Mouse (Mus musculus) intestine, embryonic 15.5 days (tissue): ENCODE data around the gene Isca2. TPM values are rescaled to one million over a fixed set of nuclear protein-coding genes. Genes with fewer than 3 reads are reported as not detected.

Experiments
- ATAC-seq: fragments of 200-750 bp; cut with Nextera tagmentation; 2 replicates; pipeline ENCODE4 v1.8.0; 2017; ENCODE audit warnings: moderate TSS enrichment, moderate library complexity
- H3K27ac ChIP-seq: fragments of 300-500 bp; sonication (generic); 2 replicates; pipeline ENCODE4 v1.5.1; 2015; ENCODE audit warnings: mild to moderate bottlenecking, inconsistent platforms
- H3K27me3 ChIP-seq: fragments of 300-500 bp; sonication (generic); replicated peaks from 2 replicates; pipeline ENCODE4 v1.6.1; 2015; ENCODE audit warnings: inconsistent platforms
- H3K36me3 ChIP-seq: fragments of 300-500 bp; sonication (generic); 2 replicates; pipeline ENCODE4 v1.6.1; 2015; ENCODE audit warnings: inconsistent platforms
- H3K4me1 ChIP-seq: fragments of 300-500 bp; sonication (generic); replicated peaks from 2 replicates; pipeline ENCODE4 v1.6.1; 2015; ENCODE audit warnings: inconsistent platforms
- H3K4me2 ChIP-seq: fragments of 300-500 bp; sonication (generic); replicated peaks from 2 replicates; pipeline ENCODE4 v1.6.1; 2015; ENCODE audit warnings: mild to moderate bottlenecking, inconsistent platforms
- H3K4me3 ChIP-seq: fragments of 300-500 bp; sonication (generic); replicated peaks from 2 replicates; pipeline ENCODE4 v1.5.1; 2015; ENCODE audit warnings: inconsistent platforms
- H3K9ac ChIP-seq: fragments of 300-500 bp; sonication (generic); 2 replicates; pipeline ENCODE4 v1.6.1; 2015; ENCODE audit warnings: inconsistent platforms
- H3K9me3 ChIP-seq: fragments of 300-500 bp; sonication (generic); 2 replicates; pipeline ENCODE4 v1.6.1; 2016; ENCODE audit warnings: inconsistent platforms
- WGBS: fragments of 180-500 bp; shearing (Covaris S2); methylation state at CpG from one replicate; pipeline ENCODE4 v1.1.7; 2015; 5-methylcytosine and 5-hydroxymethylcytosine counted together
- polyA plus RNA-seq: library from polyadenylated mRNA; unstranded; fragments of >200 nt; fragmentation: Nextera tagmentation; extraction: Ambion mirVana; gene quantifications from 2 replicates; pipeline ENCODE4 v1.2.1, GENCODE M21; 2015

Isca2 gene
- polyA plus RNA-seq = 124 and 134 TPM in 2 replicates

DNA sequence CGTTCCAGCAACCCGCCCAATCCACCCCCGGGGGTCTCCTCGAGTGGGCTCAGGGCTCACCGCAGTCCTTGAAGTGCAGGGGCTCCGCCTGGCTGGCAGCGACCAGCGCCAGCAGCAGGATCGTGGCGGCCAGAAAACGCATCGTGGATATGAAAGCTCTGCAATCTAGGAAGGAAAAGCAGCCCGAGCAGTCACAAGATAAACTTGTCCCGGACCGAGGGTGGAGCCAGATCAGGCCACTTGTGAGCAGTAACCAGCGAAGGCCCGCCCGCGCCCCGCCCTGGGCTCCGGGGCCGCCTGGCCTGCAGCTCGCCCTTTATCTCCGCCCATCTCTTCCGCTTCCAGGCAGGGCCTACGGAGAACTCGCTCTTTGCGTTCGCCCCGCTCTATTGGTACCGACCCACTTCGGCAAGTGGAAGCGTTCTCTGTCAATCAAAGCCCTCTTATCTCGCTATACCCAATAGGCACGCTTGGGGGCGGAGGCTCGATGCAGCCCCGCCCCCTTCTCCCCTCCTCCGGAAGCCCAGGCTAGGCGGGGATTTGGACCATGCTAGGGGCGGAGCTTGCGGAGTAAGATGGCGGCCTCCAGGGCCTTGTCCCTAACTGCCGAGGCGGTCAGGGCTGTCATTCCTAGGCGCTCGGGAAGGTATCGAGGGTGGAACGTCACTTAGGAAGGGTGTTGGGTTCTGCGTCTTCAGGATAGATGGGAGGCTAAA is at the start of gene Isca2, which contains the start of gene Npc2:
TSS of gene Isca2 (plus strand) at position 526 of the 716 bp plus-strand sequence.
TSS of gene Npc2 (minus strand) at position 427 of the 716 bp plus-strand sequence.
- peak; percentile 99 for ATAC-seq
- Histone ChIP-seq H3K27me3 (no peaks in the 10 kb centered on the region), H3K4me1 (peaks cover 22% of the 10 kb centered on the region), H3K4me3 (peak within 1 kb of the TSS; percentile 68), H3K4me2 (peak within 1 kb of the TSS; percentile 70), H3K36me3 (peaks cover 4% of the 10 kb centered on the region; the same call in 1 of the 2 replicates), H3K9ac (peak within 1 kb of the TSS; percentile 77), H3K9me3 (no peaks in the 10 kb centered on the region), H3K27ac (peak within 1 kb of the TSS; percentile 94)
- under 1% methylated on average over 50 of the region's 50 CpGs for WGBS

DNA sequence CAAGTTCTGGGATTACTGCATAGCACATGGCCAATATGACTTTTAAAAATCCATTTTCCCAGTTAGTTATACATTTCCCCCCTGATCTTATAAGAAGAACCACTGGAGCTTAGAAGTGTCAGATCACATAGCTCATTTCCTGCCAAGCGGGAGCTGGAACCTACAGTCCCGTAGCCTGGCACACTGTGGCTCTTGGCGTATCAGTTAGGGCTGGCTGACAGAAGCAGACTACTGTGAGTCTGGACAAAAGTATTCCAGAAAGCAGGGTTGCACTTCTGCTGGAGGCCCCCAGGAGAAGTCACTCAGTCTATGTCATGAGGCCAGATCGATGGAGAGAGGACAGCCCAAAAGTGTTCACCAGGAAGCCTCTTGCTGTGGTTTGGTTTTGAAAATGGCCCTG is 46.7 kb upstream of the Isca2 start:
- Histone ChIP-seq H3K4me1 (no peaks in the 10 kb centered on the region), H3K9me3 (no peaks in the 10 kb centered on the region), H3K4me2 (no peak overlapping the region), H3K9ac (no peak overlapping the region), H3K4me3 (no peak overlapping the region), H3K36me3 (no peaks in the 10 kb centered on the region), H3K27me3 (peaks cover 2% of the 10 kb centered on the region; the same call in 1 of the 2 replicates), H3K27ac (no peak overlapping the region)
- ATAC-seq = no peak
- 76% methylated on average over 4 of the region's 4 CpGs for WGBS

DNA sequence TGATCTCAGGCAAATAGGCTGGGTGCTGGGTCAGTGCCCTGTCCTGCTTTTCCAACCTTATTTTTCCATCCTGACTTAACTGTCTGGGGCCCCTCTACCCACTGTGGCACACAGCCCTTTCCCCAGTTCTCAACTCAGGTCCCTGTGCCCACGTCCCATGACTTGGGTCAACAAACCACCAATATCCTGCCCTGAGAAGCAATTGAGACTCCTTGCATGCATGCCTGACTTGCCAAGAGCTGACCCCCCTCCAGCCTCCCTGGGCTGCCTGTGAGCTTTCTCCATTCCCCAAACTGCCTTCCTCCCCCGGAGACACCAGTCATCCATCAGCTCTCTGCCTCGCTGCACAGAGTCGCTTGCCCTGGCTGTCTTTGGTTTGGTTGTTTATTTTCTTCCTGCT is 46.1 kb upstream of the Isca2 start:
- WGBS = 34% methylated on average over 4 of the region's 4 CpGs
- Histone ChIP-seq H3K27ac (no peak overlapping the region), H3K4me3 (no peak overlapping the region), H3K9ac (no peak overlapping the region), H3K36me3 (no peaks in the 10 kb centered on the region), H3K4me1 (no peaks in the 10 kb centered on the region), H3K9me3 (no peaks in the 10 kb centered on the region), H3K4me2 (no peak overlapping the region), H3K27me3 (peaks cover 2% of the 10 kb centered on the region; the same call in 1 of the 2 replicates)
- ATAC-seq = no peak

DNA sequence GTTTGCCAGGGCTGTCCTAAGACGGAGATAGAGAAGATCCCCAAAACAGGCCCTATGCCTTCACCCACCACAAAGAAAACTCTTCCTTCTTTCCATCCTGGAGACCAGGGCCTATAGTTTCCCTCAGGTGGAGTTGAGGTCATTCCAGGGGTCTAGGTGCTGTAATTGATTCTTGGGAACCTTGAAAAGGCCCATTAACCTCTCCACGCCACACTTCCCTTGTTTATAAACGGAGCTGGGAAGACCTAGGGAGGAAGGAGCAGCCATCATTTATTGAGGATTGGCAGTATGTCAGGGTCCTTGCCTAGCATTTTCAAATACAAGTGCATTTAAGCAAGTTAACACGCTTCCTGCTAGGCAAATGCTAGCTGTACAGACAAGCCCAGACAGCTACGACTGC is 45.6 kb upstream of the Isca2 start:
- H3K9ac ChIP-seq = no peak overlapping the region
- peaks cover 2% of the 10 kb centered on the region; the same call in 1 of the 2 replicates for H3K27me3 ChIP-seq
- ATAC-seq = no peak

DNA sequence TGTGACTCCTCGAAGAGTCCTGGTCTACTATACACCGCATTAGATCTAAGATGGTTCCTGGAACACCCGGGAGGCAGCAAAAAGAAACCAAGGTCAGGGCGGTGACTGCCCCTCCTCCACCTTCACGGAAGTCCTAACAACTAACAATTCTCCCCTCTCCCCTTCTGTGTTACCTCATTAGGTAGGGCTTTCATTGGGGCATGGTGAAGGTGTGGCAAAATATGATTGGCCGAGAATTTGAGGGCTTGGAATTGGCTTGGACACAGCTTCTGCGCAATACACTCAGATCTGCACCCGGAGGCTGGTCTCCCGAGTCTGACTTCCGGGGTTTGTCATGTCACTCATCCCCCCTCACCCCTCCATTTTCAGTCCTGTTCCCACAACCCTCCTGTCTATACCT is 44.6 kb upstream of the Isca2 start:
- ATAC-seq = no peak
- WGBS = 92% methylated on average over 10 of the region's 10 CpGs
- Histone ChIP-seq H3K36me3 (no peaks in the 10 kb centered on the region), H3K9ac (no peak overlapping the region), H3K27ac (no peak overlapping the region), H3K9me3 (no peaks in the 10 kb centered on the region), H3K4me2 (no peak overlapping the region), H3K27me3 (peaks cover 2% of the 10 kb centered on the region; the same call in 1 of the 2 replicates), H3K4me3 (no peak overlapping the region), H3K4me1 (no peaks in the 10 kb centered on the region)

More for the DNA sequence above, 45.6 kb upstream of the Isca2 start:
- Histone ChIP-seq H3K4me2 (no peak overlapping the region), H3K4me3 (no peak overlapping the region), H3K36me3 (no peaks in the 10 kb centered on the region), H3K9me3 (no peaks in the 10 kb centered on the region), H3K27ac (no peak overlapping the region), H3K4me1 (no peaks in the 10 kb centered on the region)
- WGBS = 45% methylated on average over 5 of the region's 5 CpGs

DNA sequence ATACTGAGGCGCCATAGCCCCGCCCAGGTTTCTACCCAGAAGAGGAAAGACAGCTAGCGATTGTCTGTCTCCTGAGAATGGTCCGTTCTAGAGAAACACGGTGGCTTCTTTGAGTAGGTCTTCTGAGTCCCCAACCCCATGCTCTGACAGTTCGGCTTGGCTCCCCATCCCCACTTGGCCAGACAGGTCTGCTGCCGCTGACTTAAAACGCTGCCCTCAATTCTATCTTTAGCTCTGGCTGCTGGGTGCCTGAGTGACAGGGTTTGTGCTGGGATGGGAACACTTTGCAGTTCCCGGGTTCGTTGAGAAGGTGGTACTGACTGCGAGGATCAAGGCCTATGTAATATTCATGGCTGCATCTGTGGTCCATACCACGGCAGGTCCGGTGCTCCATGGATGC is 39.7 kb upstream of the Isca2 start:
- no peaks in the 10 kb centered on the region for H3K27me3 ChIP-seq
- 71% methylated on average over 13 of the region's 13 CpGs for WGBS

DNA sequence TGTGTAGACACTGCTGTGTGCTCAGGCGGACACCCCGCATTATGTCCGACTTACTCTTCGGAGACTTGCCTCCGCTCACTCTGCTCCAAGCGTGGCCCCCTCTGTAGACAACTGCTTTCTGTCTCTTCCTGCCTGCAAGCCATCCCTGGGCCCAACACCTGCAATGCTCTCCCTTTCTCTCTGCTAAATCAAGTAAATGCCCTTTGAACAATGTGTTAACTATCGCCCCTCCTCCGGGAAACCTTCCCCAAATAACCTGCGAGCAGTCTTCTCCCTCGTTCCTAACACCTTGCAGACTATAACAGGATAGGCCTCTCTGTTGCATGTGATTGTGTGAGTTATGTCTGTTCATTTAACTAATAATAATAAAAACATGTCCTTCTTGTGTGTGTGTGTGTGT is 29.6 kb upstream of the Isca2 start:
- no peak overlapping the region for H3K9ac ChIP-seq
- ATAC-seq = no peak
- no peak overlapping the region for H3K4me2 ChIP-seq
- H3K9me3 ChIP-seq = no peaks in the 10 kb centered on the region
- H3K27ac ChIP-seq = no peak overlapping the region
- no peaks in the 10 kb centered on the region for H3K4me1 ChIP-seq
- 79% methylated on average over 10 of the region's 10 CpGs for WGBS
- no peaks in the 10 kb centered on the region for H3K36me3 ChIP-seq
- H3K4me3 ChIP-seq = no peak overlapping the region
- no peaks in the 10 kb centered on the region for H3K27me3 ChIP-seq

More for the DNA sequence above, 39.7 kb upstream of the Isca2 start:
- Histone ChIP-seq H3K36me3 (no peaks in the 10 kb centered on the region), H3K4me2 (no peak overlapping the region), H3K27ac (no peak overlapping the region), H3K9me3 (no peaks in the 10 kb centered on the region), H3K9ac (no peak overlapping the region), H3K4me1 (no peaks in the 10 kb centered on the region), H3K4me3 (no peak overlapping the region)
- ATAC-seq = no peak

DNA sequence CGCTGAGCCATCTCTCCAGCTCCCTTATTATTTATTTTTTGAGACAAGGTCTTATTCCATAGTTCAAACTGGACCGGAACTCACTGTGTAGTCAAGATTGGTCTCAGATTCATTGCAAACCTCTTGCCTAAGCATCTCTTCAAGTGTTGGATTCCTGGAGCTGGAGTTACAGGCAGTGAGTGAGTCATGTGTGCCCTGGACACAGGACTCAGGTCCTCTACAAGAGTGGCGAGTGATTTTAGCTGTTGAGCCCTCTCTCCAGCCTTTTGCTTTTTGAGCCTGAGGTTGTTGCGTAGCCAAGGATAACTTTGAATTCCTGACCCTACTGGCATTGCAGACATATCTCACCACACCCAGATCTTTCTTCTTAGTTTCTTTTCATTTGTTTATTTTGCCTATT is 27.4 kb upstream of the Isca2 start:
- Histone ChIP-seq H3K27me3 (no peaks in the 10 kb centered on the region), H3K36me3 (no peaks in the 10 kb centered on the region), H3K27ac (no peak overlapping the region), H3K9ac (no peak overlapping the region), H3K4me1 (no peaks in the 10 kb centered on the region), H3K4me3 (no peak overlapping the region), H3K9me3 (no peaks in the 10 kb centered on the region), H3K4me2 (no peak overlapping the region)
- 57% methylated on average over 4 of the region's 4 CpGs for WGBS
- ATAC-seq = no peak

DNA sequence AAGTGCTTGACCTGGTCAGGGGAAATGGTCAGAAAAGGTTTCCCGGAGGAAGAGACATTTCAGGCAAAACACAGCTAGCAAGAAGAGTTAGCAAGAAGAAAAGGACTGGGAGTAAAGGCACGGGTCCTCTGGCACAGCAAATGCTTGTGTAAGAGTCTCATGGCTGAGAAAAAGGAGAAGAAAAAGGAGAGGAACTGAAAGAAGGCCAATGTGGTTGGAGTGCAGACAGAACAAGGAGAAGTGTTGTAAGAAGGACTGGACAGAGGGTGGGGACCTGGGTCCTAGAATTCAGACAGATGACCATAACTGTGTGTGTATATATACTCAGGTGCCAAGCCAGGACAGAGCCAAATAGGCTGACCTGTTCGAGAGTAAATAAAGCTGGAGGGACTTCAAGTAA is 24.9 kb upstream of the Isca2 start:
- Histone ChIP-seq H3K9me3 (no peaks in the 10 kb centered on the region), H3K4me3 (no peak overlapping the region), H3K4me1 (no peaks in the 10 kb centered on the region), H3K4me2 (no peak overlapping the region), H3K36me3 (no peaks in the 10 kb centered on the region), H3K27ac (no peak overlapping the region), H3K27me3 (no peaks in the 10 kb centered on the region), H3K9ac (no peak overlapping the region)
- no peak for ATAC-seq
- WGBS = 63% methylated on average over 3 of the region's 3 CpGs

DNA sequence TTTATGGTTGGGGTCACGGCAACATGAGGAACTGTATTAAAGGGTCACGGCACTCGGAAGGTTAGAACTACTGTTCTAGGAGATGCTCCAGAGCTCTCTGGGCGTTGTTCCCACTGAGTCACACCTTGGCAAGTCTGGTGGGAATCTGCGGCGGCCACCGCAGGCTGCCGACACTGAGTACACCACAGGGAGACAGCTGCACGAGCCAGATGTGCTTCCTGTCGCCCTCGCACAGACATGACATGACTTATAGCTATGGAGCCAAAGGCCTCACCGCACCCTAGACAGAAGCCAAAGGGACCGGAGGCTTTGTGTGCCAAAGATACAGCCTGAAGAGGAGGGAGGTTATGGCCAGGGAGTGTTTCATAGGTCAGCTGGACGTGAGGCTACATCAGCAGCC is 22.4 kb upstream of the Isca2 start:
- no peaks in the 10 kb centered on the region for H3K27me3 ChIP-seq
- H3K36me3 ChIP-seq = 0 out of 2 replicates have a peak, but pooled peaks cover 3% of the 10 kb centered on the region
- no peak overlapping the region for H3K27ac ChIP-seq
- no peaks in the 10 kb centered on the region for H3K4me1 ChIP-seq
- no peak overlapping the region for H3K4me3 ChIP-seq
- ATAC-seq = no peak
- no peak overlapping the region for H3K4me2 ChIP-seq
- H3K9me3 ChIP-seq = no peaks in the 10 kb centered on the region
- no peak overlapping the region for H3K9ac ChIP-seq
- WGBS = 54% methylated on average over 14 of the region's 14 CpGs

DNA sequence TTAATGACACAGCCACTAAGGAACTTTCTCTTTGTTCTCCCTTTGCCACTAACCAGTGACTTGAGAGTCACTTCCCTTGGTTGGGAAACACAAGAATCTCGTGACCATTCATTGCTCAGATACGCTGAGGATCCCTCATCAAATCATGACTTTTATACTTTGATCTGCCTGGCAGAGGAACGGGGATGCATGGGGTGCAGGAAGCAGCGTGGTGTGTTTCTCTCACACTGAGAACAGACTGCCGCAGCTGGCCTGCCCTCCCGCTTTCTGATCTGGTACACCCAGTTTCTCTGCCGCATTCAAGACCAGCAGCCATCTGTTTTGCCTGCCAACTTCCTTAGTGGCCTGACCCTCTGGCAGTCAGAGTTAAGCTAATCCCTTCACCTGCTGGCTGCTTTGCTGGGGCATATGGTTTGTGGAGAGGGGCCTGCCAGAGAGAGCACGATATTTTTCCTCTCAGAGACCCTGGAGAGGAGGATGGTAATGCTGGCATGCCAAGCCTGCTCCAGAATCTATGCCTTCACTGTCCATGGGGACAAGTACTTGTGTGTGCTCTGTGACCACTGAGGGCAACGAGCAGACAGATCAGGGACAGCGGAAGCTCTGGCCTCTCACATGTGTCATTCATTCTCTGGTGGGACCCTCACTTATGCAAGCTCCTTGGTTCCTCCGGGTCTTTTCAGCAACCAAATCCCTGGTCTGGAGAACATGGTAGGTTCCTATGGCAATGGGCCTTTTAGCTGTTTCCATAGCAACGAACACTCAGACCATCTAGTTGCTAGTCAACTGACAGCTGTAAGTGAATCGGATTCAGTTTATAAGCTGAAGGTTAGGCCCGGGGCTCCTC is 20.7 kb upstream of the Isca2 start:
- 44% methylated on average over 14 of the region's 14 CpGs for WGBS
- Histone ChIP-seq H3K9me3 (no peaks in the 10 kb centered on the region), H3K4me3 (no peak overlapping the region), H3K4me1 (no peaks in the 10 kb centered on the region), H3K36me3 (0 out of 2 replicates have a peak, but pooled peaks cover 12% of the 10 kb centered on the region), H3K9ac (no peak overlapping the region), H3K27ac (no peak overlapping the region), H3K27me3 (no peaks in the 10 kb centered on the region), H3K4me2 (no peak overlapping the region)
- ATAC-seq = no peak

DNA sequence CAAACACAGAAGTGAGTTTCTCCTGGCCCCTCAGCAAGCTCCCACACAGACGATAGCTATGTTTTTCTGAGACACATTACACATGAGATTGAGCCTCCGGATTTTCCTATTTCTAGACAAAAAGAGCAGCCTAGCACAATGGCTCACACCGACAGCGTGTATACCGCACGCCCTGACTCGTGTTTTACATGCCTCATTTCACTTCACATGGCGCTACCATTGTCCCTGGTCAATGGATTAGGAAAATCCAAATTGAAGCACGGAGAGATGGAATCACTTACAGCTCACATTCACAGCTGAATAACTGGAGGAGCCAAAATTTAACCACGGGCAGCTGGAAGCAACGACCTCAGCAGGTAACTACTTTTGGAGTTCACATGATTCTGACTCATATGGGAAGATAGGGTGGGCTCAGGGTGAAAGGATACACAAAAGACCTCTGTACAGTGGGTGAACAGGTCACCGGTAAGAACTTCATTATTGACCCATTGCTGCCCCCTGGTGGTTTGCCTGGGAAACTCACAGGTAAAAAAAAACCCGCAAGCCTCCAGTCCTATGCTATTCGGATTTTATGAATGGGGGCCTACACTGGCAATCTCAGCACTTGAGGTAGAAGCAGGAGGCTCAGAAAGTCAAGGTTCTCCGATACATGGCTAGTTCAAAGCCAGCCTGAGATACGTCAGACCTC is 17.9 kb upstream of the Isca2 start:
- no peak overlapping the region for H3K27ac ChIP-seq
- no peak overlapping the region for H3K9ac ChIP-seq
- no peak overlapping the region for H3K4me3 ChIP-seq
- no peaks in the 10 kb centered on the region for H3K27me3 ChIP-seq
- ATAC-seq = no peak
- no peaks in the 10 kb centered on the region for H3K4me1 ChIP-seq
- H3K36me3 ChIP-seq = peaks cover 20% of the 10 kb centered on the region; the same call in 1 of the 2 replicates
- 69% methylated on average over 16 of the region's 16 CpGs for WGBS
- H3K9me3 ChIP-seq = no peaks in the 10 kb centered on the region
- H3K4me2 ChIP-seq = no peak overlapping the region
